Mouse (Mus musculus) erythroblast, embryonic 14.5 days (primary cell): Measurements from ENCODE around the gene Nes. TPM values are rescaled to one million over a fixed set of nuclear protein-coding genes. Genes with fewer than 3 reads are reported as not detected.

ENCODE experiments used
- H3K27me3 ChIP-seq: 2 replicates; pipeline ENCODE4 v1.6.1; 2012; ENCODE audit warnings: inconsistent platforms; ENCODE audit not compliant: control insufficient read depth
- H3K36me3 ChIP-seq: 2 replicates; pipeline ENCODE4 v1.6.1; 2012; ENCODE audit warnings: mild to moderate bottlenecking, inconsistent platforms; ENCODE audit not compliant: control insufficient read depth
- H3K4me1 ChIP-seq: 2 replicates; pipeline ENCODE4 v1.6.1; 2012; ENCODE audit warnings: inconsistent platforms; ENCODE audit not compliant: control insufficient read depth
- H3K4me3 ChIP-seq: replicated peaks from 2 replicates; pipeline ENCODE3; 2012; ENCODE audit warnings: moderate library complexity, mild to moderate bottlenecking, inconsistent platforms
- H3K9me3 ChIP-seq: 2 replicates; pipeline ENCODE4 v1.6.1; 2012; ENCODE audit warnings: low read length, inconsistent platforms, mixed read lengths; ENCODE audit not compliant: control insufficient read depth
- GATA1 ChIP-seq: IDR thresholded peaks from 2 replicates; pipeline ENCODE4 v1.6.1; 2012; ENCODE audit warnings: low read length, inconsistent platforms, mixed read lengths
- TAL1 ChIP-seq: IDR thresholded peaks from 3 replicates; pipeline ENCODE4 v1.6.1; 2012; ENCODE audit warnings: low read length, inconsistent platforms, mixed read lengths
- polyA plus RNA-seq: library from polyadenylated mRNA; stranded (reverse); fragments of >175 nt; gene quantifications from 2 replicates; pipeline ENCODE4 v1.2.3, GENCODE M21; 2012

Nes gene
- polyA plus RNA-seq, 1 experiment = not detected

DNA sequence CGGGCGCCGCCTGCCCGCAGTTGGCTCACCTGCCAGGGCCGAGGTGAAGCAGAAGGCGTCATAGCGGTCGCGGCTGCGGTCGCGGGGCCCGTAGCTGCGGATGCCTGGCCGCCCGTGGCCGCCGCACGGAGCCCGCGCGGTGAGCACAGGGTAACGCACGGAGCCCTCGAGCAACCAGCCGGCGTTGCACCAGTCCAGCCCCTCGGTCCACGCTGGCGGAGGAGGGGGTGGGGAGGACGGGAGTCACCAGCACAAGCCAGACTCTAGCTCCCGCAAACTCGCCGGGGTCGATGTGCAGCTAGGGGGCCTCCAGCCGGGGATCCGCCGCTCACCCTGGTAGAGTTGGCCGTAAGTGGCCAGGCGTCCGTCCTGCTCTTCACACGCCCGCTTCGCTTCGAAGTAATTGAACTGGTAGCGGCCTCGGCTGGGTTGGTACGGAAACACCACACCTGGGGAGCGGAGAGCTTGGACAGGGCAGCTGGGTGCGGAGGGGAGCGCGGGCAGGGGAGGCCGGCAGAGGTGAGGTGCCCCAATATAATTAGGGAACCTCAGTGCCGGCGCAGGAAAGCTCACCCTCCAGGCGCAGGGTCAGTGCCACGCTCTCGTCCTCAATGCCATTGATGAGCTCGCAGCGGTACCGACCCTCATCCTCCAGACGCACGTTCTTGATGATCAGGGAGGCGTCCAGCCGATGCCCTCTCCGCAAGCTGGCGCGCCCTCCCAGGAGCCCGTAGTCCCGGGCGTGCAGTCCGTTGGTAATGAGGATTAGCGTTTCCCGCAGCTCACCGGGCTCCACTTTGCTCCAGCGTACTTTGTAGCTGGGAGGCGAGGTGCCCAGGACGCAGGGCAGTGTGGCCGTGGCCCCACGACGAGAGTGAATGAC, 52.6 kb downstream of the Nes start:
- H3K27me3 ChIP-seq = peaks cover 83% of the 10 kb centered on the region
- H3K9me3 ChIP-seq = peaks cover 19% of the 10 kb centered on the region
- TF ChIP-seq TAL1 (no peak), GATA1 (no peak)
- peaks cover 14% of the 10 kb centered on the region for H3K4me1 ChIP-seq
- peak overlapping the region; percentile 49 for H3K4me3 ChIP-seq
- H3K36me3 ChIP-seq = no peaks in the 10 kb centered on the region

DNA sequence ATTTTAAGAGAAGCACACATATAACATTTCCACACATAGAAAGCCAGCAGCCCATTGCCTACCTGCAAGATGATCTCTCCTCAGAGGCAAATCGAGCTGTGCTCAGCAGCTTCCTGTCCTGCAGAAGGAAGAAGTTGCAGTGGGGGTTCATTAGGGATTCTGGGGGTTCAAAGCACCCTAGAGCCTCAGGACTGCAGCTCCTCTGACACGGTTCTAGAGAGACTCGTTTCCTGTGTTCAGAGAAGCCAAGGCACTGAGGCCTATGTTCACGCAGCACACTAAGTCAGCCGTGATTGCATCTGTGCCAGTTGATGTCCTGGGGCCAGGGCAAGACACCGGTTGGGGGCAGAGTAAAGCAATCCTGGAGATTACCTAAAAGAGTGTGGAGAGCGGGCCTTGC, 55.9 kb downstream of the Nes start:
- Histone ChIP-seq H3K4me1 (peaks cover 14% of the 10 kb centered on the region), H3K36me3 (no peaks in the 10 kb centered on the region), H3K27me3 (peaks cover 78% of the 10 kb centered on the region), H3K9me3 (peaks cover 20% of the 10 kb centered on the region), H3K4me3 (no peak overlapping the region)
- TF ChIP-seq TAL1 (no peak), GATA1 (no peak)

DNA sequence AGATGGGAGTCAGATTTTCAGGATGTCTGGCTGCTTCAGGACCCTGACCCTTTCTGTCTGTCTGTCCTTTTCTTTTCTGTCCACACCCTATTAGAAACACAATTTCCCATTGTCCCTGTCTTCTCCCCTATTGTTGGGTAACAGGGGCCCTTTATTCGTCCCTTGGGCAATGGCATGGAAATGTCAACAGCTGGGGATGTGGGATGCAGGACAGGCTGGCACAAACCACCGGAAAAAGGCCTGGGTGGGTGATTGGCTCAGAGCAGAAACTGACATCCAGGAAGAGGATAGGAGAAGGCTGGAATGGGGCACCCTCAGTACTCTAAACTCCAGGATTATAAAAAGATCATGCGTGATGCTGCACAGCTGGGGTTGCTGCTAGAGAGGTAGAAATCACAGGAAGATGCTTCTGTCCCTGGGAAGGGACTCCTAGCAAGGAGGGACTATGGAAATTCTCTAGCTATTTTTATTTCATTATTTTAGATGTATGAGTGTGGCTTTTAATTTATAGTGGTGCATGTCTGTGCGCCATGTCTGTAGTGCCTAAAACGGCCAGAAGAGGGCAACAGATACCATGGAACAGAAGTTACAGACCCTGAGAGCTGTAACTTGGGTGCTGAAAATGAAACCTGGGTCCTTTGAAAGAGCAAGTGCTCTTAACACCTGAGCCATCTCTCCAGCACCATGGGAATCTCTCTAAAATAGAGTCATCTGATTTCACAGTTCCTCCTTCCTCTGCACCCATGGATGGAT, 56.7 kb downstream of the Nes start, which contains the start of gene Hapln2:
Hapln2 (minus strand) TSS at position 150 of the 753 bp plus-strand sequence.
- Histone ChIP-seq H3K9me3 (peaks cover 17% of the 10 kb centered on the region), H3K27me3 (peaks cover 76% of the 10 kb centered on the region), H3K36me3 (no peaks in the 10 kb centered on the region), H3K4me1 (peaks cover 10% of the 10 kb centered on the region), H3K4me3 (no peak within 1 kb of the TSS)
- TF ChIP-seq GATA1 (no peak), TAL1 (no peak)

Other genes with a start within 250 kb of the Nes start
- not detected in 2 replicates for gene Lrrc71, start 222.5 kb upstream of the Nes start, polyA plus RNA-seq
- not detected in 2 replicates for gene Ntrk1, start 175.9 kb upstream of the Nes start, polyA plus RNA-seq
- gene Insrr, start 174.1 kb upstream of the Nes start, polyA plus RNA-seq = not detected in 2 replicates
- gene Pear1, start 146.8 kb upstream of the Nes start, polyA plus RNA-seq = 0.06 and 0.10 TPM in 2 replicates
- 0.01 and 0.04 TPM in 2 replicates for gene Sh2d2a, start 124.3 kb upstream of the Nes start, polyA plus RNA-seq
- 11.4 and 11.7 TPM in 2 replicates for gene Prcc, start 85.5 kb upstream of the Nes start, polyA plus RNA-seq
- gene Hdgf, start 64.8 kb upstream of the Nes start, polyA plus RNA-seq = 86.9 and 109 TPM in 2 replicates
- 0.97 and 1.1 TPM in 2 replicates for gene Mrpl24, start 51.6 kb upstream of the Nes start, polyA plus RNA-seq
- 0.25 and 0.26 TPM in 2 replicates for gene Isg20l2, start 40.8 kb upstream of the Nes start, polyA plus RNA-seq
- gene Rrnad1, start 40.4 kb upstream of the Nes start, polyA plus RNA-seq = 1.3 TPM in 2 replicates
- not detected in 2 replicates for gene Crabp2, start 22.4 kb upstream of the Nes start, polyA plus RNA-seq
- not detected in 2 replicates for gene Bcan, start 29.2 kb downstream of the Nes start, polyA plus RNA-seq
- gene Hapln2, start 56.5 kb downstream of the Nes start, polyA plus RNA-seq = not detected in 2 replicates
- gene Gpatch4, start 72.0 kb downstream of the Nes start, polyA plus RNA-seq = 0.57 and 0.75 TPM in 2 replicates
- 1.2 and 2.1 TPM in 2 replicates for gene Naxe, start 87.4 kb downstream of the Nes start, polyA plus RNA-seq
- not detected in 2 replicates for gene Ttc24, start 107.2 kb downstream of the Nes start, polyA plus RNA-seq
- gene Iqgap3, start 110.9 kb downstream of the Nes start, polyA plus RNA-seq = 1.6 and 3.1 TPM in 2 replicates
- gene Mef2d, start 171.3 kb downstream of the Nes start, polyA plus RNA-seq = 2.6 and 3.4 TPM in 2 replicates